Mouse (Mus musculus) myocyte (in vitro differentiated cells): ENCODE measurements around the gene Tiam1.

ENCODE experiments used
- CEBPB ChIP-seq: IDR thresholded peaks from 2 replicates; pipeline ENCODE4 v1.6.1; 2011; ENCODE audit warnings: mild to moderate bottlenecking, moderate library complexity; ENCODE audit not compliant: poor library complexity, insufficient read depth, severe bottlenecking
- E2F4 ChIP-seq: IDR thresholded peaks from one replicate; pipeline ENCODE4 v1.6.1; 2011; ENCODE audit warnings: mild to moderate bottlenecking, control low read depth, moderate library complexity; ENCODE audit not compliant: insufficient read depth
- MYOD1 ChIP-seq, 3 experiments: IDR thresholded peaks; one replicate each; pipeline ENCODE4 v1.6.1; 2011; ENCODE audit warnings: control low read depth in 2 of 3, low read depth in 2 of 3, mild to moderate bottlenecking in 2 of 3, moderate library complexity in 1 of 3; ENCODE audit not compliant: insufficient read length in 2 of 3, control insufficient read depth in 1 of 3
- MYOG ChIP-seq, 3 experiments: IDR thresholded peaks; one replicate each; pipeline ENCODE4 v1.6.1; 2011; ENCODE audit warnings: control low read depth in 2 of 3, low read depth in 2 of 3, mild to moderate bottlenecking in 2 of 3; ENCODE audit not compliant: insufficient read length in 2 of 3, control insufficient read depth in 1 of 3, insufficient read depth in 1 of 3
- POLR2A ChIP-seq: IDR thresholded peaks from one replicate; pipeline ENCODE4 v1.6.1; 2011; ENCODE audit warnings: low read depth, mild to moderate bottlenecking, control low read depth, moderate library complexity; ENCODE audit not compliant: insufficient read length
- POLR2AphosphoS2 ChIP-seq: IDR thresholded peaks from one replicate; pipeline ENCODE4 v1.6.1; 2011; ENCODE audit warnings: low read depth, control low read depth; ENCODE audit not compliant: insufficient read length
- TCF12 ChIP-seq: IDR thresholded peaks from one replicate; pipeline ENCODE4 v1.6.1; 2011; ENCODE audit warnings: mild to moderate bottlenecking, control low read depth; ENCODE audit not compliant: poor library complexity, insufficient read depth, severe bottlenecking
- USF1 ChIP-seq: IDR thresholded peaks from one replicate; pipeline ENCODE4 v1.6.1; 2011; ENCODE audit warnings: low read depth, mild to moderate bottlenecking, control low read depth, moderate library complexity

DNA sequence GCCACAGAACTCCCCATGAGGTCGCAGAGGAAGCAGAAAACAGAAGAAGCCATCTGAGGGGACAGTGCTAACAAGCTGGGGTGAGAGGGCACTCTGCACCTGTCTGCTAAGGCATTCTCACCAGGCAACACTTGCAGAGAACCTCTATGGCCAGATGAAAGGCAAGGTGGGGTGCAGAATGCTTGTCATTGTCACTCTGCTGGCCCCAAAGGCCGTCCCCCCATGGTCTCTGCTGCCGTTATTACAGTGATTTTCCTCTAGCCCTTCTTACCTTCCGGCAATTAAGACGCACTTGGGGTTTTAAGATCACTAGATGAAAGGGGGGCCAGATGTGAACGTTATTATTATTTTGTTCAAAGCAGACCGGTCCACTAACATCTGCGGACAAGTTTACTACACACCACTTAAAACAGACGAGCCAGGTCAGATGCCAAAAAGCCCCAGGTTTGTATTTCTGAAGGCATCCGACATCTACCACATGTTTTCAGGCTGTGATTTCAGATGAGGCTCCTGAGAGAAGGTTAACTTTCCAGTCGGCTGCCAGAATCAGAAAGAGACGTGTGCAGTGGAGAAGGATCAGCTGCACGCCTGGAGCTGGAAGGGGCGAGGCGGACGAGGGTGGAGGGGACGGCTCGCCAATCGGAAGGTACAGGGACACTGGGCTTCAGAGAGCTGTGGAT lies 198.8 kb downstream of the Tiam1 start:
- TF ChIP-seq CEBPB (no peak), TCF12 (no peak), POLR2A (no peak), E2F4 (no peak), MYOD1 (IDR thresholded peaks at IDR 0.05; ENCODE audit: control insufficient read depth in 1 of 3, insufficient read length in 2 of 3, low read depth in 2 of 3) (no peak), USF1 (no peak), POLR2AphosphoS2 (no peak), MYOG (IDR thresholded peaks at IDR 0.05; ENCODE audit: control insufficient read depth in 1 of 3, insufficient read depth in 1 of 3, insufficient read length in 2 of 3, low read depth in 2 of 3) (no peak)
